Mouse (Mus musculus) heart, postnatal 0 days (tissue): ENCODE data around the gene Acadvl. TPM values are rescaled to one million over a fixed set of nuclear protein-coding genes. Genes with fewer than 3 reads are reported as not detected.

ENCODE experiments used
- ATAC-seq: fragments of 200-750 bp; cut with Nextera tagmentation; 2 replicates; pipeline ENCODE4 v1.8.0; 2017; ENCODE audit warnings: low read depth, moderate number of reproducible peaks, moderate library complexity; ENCODE audit not compliant: insufficient read depth
- DNase-seq: peaks from one replicate; pipeline ENCODE4 v3.0.0-alpha.2; 2016; ENCODE audit warnings: low spot score
- H3K27ac ChIP-seq: fragments of 300-500 bp; sonication (generic); 2 replicates; pipeline ENCODE4 v1.5.1; 2014; ENCODE audit warnings: low read depth, mild to moderate bottlenecking
- H3K27me3 ChIP-seq: fragments of 300-500 bp; sonication (generic); 2 replicates; pipeline ENCODE4 v1.6.1; 2014; ENCODE audit warnings: low read length, mixed read lengths; ENCODE audit not compliant: control insufficient read depth, insufficient read depth
- H3K36me3 ChIP-seq: fragments of 300-500 bp; sonication (generic); replicated peaks from 2 replicates; pipeline ENCODE4 v1.6.1; 2014; ENCODE audit warnings: low read length, mixed read lengths; ENCODE audit not compliant: control insufficient read depth, insufficient read depth
- H3K4me1 ChIP-seq: fragments of 300-500 bp; sonication (generic); 2 replicates; pipeline ENCODE4 v1.6.1; 2014; ENCODE audit warnings: antibody characterized with exemption; ENCODE audit not compliant: control insufficient read depth, insufficient read depth
- H3K4me2 ChIP-seq: fragments of 300-500 bp; sonication (generic); 2 replicates; pipeline ENCODE4 v1.6.1; 2014; ENCODE audit warnings: low read depth, mild to moderate bottlenecking, low read length, moderate library complexity
- H3K4me3 ChIP-seq: fragments of 300-500 bp; sonication (generic); 2 replicates; pipeline ENCODE4 v1.5.1; 2014; ENCODE audit warnings: low read depth, low read length
- H3K9ac ChIP-seq: fragments of 300-500 bp; sonication (generic); replicated peaks from 2 replicates; pipeline ENCODE4 v1.6.1; 2014; ENCODE audit warnings: low read depth, low read length, mixed read lengths
- H3K9me3 ChIP-seq: fragments of 300-500 bp; sonication (generic); replicated peaks from 2 replicates; pipeline ENCODE4 v1.6.1; 2016; ENCODE audit warnings: low read length; ENCODE audit not compliant: control insufficient read depth
- CTCF ChIP-seq: IDR thresholded peaks from 2 replicates; pipeline ENCODE4 v1.5.1; 2016; ENCODE audit warnings: antibody characterized with exemption, control low read depth, low read depth
- EP300 ChIP-seq: IDR thresholded peaks from 2 replicates; pipeline ENCODE4 v1.6.1; 2016; ENCODE audit warnings: antibody characterized with exemption, low read depth
- WGBS: fragments of 180-500 bp; shearing (Covaris S2); extraction: QIAGEN DNeasy Blood & Tissue Kit; methylation state at CpG from one replicate; pipeline ENCODE4 v1.1.7; 2014; 5-methylcytosine and 5-hydroxymethylcytosine counted together
- polyA plus RNA-seq: library from polyadenylated mRNA; unstranded; fragments of >200 nt; fragmentation: Nextera tagmentation; extraction: Ambion mirVana; gene quantifications from 2 replicates; pipeline ENCODE4 v1.2.1, GENCODE M21; 2015
- total RNA-seq: library from RNA; depleted of rRNA; stranded (reverse); fragments of >200 nt; gene quantifications from 2 replicates; pipeline ENCODE4 v1.2.3, GENCODE M21; 2014; ENCODE audit warnings: low replicate concordance

Gene Acadvl
- total and polyA plus RNA-seq, 2 experiments from 2014 or later = 469 to 815 TPM

GRCm38 (mm10) chr11:69970775-69971174, 44.4 kb downstream of the Acadvl start:
- peaks cover 14% of the 10 kb centered on the region for H3K27me3 ChIP-seq
- WGBS = 80% methylated on average over 3 of the region's 3 CpGs
- TF ChIP-seq EP300 = no peak
- TF ChIP-seq CTCF = no peak
- no peak for ATAC-seq
- H3K4me2 ChIP-seq = no peak overlapping the region
- H3K4me3 ChIP-seq = no peak overlapping the region
- H3K36me3 ChIP-seq = peaks cover 68% of the 10 kb centered on the region
- H3K27ac ChIP-seq = no peak overlapping the region
- 0 out of 2 replicates have a peak, but pooled peaks cover 10% of the 10 kb centered on the region for H3K4me1 ChIP-seq
- H3K9ac ChIP-seq = no peak overlapping the region
- H3K9me3 ChIP-seq = no peaks in the 10 kb centered on the region
- no peak for DNase-seq

- Histone ChIP-seq H3K9ac (no peak overlapping the region), H3K4me3 (no peak overlapping the region), H3K27ac (no peak overlapping the region), H3K27me3 (peaks cover 19% of the 10 kb centered on the region), H3K4me2 (no peak overlapping the region), H3K4me1 (0 out of 2 replicates have a peak, but pooled peaks cover 10% of the 10 kb centered on the region), H3K36me3 (peaks cover 62% of the 10 kb centered on the region), H3K9me3 (no peaks in the 10 kb centered on the region)
- no peak for DNase-seq
- TF ChIP-seq CTCF (no peak), EP300 (no peak)
- WGBS = 79% methylated on average over 6 of the region's 6 CpGs
- ATAC-seq = no peak
Observed at GRCm38 (mm10) chr11:69970222-69970621, 45.0 kb downstream of the Acadvl start.

DNA sequence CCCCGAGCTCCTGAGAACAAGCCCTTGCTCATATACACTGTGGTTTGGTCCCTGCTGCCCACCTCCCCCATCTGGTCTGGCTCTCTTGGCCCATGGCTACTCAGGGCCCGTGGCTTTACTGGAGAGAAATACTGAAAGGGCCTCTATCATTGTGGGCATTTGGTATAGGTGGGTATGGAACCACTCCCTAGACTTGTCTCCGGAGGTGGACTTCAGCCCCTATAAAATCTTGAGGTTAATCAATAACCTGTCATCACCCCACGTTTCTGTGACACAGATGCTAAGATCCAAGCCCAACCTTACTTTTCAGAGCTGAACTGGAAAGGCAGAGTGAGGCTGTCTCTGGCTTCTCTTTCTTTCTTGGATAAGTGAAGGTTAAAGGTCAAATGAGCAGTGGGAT, 46.4 kb downstream of the Acadvl start:
- ATAC-seq (no peak), DNase-seq (no peak)
- Histone ChIP-seq H3K9me3 (no peaks in the 10 kb centered on the region), H3K4me2 (no peak overlapping the region), H3K27ac (no peak overlapping the region), H3K4me3 (no peak overlapping the region), H3K27me3 (peaks cover 33% of the 10 kb centered on the region), H3K36me3 (peaks cover 48% of the 10 kb centered on the region), H3K9ac (no peak overlapping the region), H3K4me1 (0 out of 2 replicates have a peak, but pooled peaks cover 10% of the 10 kb centered on the region)
- TF ChIP-seq CTCF (no peak), EP300 (no peak)
- 79% methylated on average over 4 of the region's 4 CpGs for WGBS

DNA sequence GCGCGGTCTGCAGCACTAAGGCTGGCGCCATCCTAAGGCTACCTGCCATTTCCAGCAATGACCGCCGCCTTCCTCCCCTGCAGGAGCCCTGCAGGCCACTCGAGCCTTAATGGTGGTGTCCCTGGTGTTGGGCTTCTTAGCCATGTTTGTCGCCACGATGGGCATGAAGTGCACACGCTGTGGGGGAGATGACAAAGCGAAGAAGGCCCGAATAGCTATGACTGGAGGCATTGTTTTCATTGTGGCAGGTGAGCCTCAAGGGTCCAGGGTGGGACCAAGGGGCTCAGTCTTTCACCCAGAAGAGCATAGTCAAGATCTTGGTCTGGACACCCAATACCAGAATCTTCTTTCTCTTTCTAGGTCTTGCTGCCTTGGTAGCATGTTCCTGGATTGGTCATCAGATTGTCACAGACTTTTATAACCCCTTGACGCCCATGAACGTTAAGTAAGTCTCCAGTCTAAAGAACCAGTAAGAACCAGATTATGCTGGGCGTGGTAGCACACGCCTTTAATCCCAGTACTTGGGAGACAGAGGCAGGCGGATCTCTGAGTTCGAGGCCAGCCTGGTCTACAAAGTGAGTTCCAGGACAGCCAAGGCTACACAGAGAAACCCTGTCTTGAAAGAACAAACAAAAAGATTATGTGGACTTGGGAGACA, 48.2 kb downstream of the Acadvl start:
- WGBS = 33% methylated on average over 17 of the region's 17 CpGs
- H3K4me1 ChIP-seq = 0 out of 2 replicates have a peak, but pooled peaks cover 10% of the 10 kb centered on the region

GRCm38 (mm10) chr11:69966006-69966859, 49.0 kb downstream of the Acadvl start:
- peak overlapping the region; percentile 18; the same call in 1 of the 2 replicates for H3K9ac ChIP-seq
- no peak overlapping the region for H3K27ac ChIP-seq
- H3K4me3 ChIP-seq = peak overlapping the region; percentile 44
- no peaks in the 10 kb centered on the region for H3K9me3 ChIP-seq
- peaks cover 28% of the 10 kb centered on the region for H3K36me3 ChIP-seq
- no peak for DNase-seq
- peaks cover 52% of the 10 kb centered on the region for H3K27me3 ChIP-seq
- WGBS = 2% methylated on average over 59 of the region's 59 CpGs
- peak; percentile 8; the same call in 1 of the 2 replicates for ATAC-seq
- H3K4me2 ChIP-seq = peak overlapping the region; percentile 65
- TF ChIP-seq CTCF = no peak
- no peak for TF ChIP-seq EP300
- H3K4me1 ChIP-seq = 0 out of 2 replicates have a peak, but pooled peaks cover 10% of the 10 kb centered on the region

More for the DNA sequence above, 48.2 kb downstream of the Acadvl start:
- TF ChIP-seq EP300 (no peak), CTCF (no peak)
- H3K4me3 ChIP-seq = peak overlapping the region; percentile 44
- DNase-seq = no peak
- peak overlapping the region; percentile 18; the same call in 1 of the 2 replicates for H3K9ac ChIP-seq
- no peaks in the 10 kb centered on the region for H3K9me3 ChIP-seq
- 0 out of 2 replicates have a peak, but pooled peaks have one; percentile 41 for ATAC-seq
- peak overlapping the region; percentile 65 for H3K4me2 ChIP-seq
- H3K27ac ChIP-seq = no peak overlapping the region
- peaks cover 31% of the 10 kb centered on the region for H3K36me3 ChIP-seq
- H3K27me3 ChIP-seq = peaks cover 46% of the 10 kb centered on the region
